Mouse (Mus musculus) heart, postnatal 0 days (tissue): ENCODE data around the gene Lmo7. TPM values are rescaled to one million over a fixed set of nuclear protein-coding genes. Genes with fewer than 3 reads are reported as not detected.

Experiments
- ATAC-seq: fragments of 200-750 bp; cut with Nextera tagmentation; 2 replicates; pipeline ENCODE4 v1.8.0; 2017; ENCODE audit warnings: low read depth, moderate number of reproducible peaks, moderate library complexity; ENCODE audit not compliant: insufficient read depth
- DNase-seq: peaks from one replicate; pipeline ENCODE4 v3.0.0-alpha.2; 2016; ENCODE audit warnings: low spot score
- H3K27ac ChIP-seq: fragments of 300-500 bp; sonication (generic); 2 replicates; pipeline ENCODE4 v1.5.1; 2014; ENCODE audit warnings: low read depth, mild to moderate bottlenecking
- H3K27me3 ChIP-seq: fragments of 300-500 bp; sonication (generic); 2 replicates; pipeline ENCODE4 v1.6.1; 2014; ENCODE audit warnings: low read length, mixed read lengths; ENCODE audit not compliant: control insufficient read depth, insufficient read depth
- H3K36me3 ChIP-seq: fragments of 300-500 bp; sonication (generic); replicated peaks from 2 replicates; pipeline ENCODE4 v1.6.1; 2014; ENCODE audit warnings: low read length, mixed read lengths; ENCODE audit not compliant: control insufficient read depth, insufficient read depth
- H3K4me1 ChIP-seq: fragments of 300-500 bp; sonication (generic); 2 replicates; pipeline ENCODE4 v1.6.1; 2014; ENCODE audit warnings: antibody characterized with exemption; ENCODE audit not compliant: control insufficient read depth, insufficient read depth
- H3K4me2 ChIP-seq: fragments of 300-500 bp; sonication (generic); 2 replicates; pipeline ENCODE4 v1.6.1; 2014; ENCODE audit warnings: low read depth, mild to moderate bottlenecking, low read length, moderate library complexity
- H3K4me3 ChIP-seq: fragments of 300-500 bp; sonication (generic); 2 replicates; pipeline ENCODE4 v1.5.1; 2014; ENCODE audit warnings: low read depth, low read length
- H3K9ac ChIP-seq: fragments of 300-500 bp; sonication (generic); replicated peaks from 2 replicates; pipeline ENCODE4 v1.6.1; 2014; ENCODE audit warnings: low read depth, low read length, mixed read lengths
- H3K9me3 ChIP-seq: fragments of 300-500 bp; sonication (generic); replicated peaks from 2 replicates; pipeline ENCODE4 v1.6.1; 2016; ENCODE audit warnings: low read length; ENCODE audit not compliant: control insufficient read depth
- CTCF ChIP-seq: IDR thresholded peaks from 2 replicates; pipeline ENCODE4 v1.5.1; 2016; ENCODE audit warnings: antibody characterized with exemption, control low read depth, low read depth
- EP300 ChIP-seq: IDR thresholded peaks from 2 replicates; pipeline ENCODE4 v1.6.1; 2016; ENCODE audit warnings: antibody characterized with exemption, low read depth
- WGBS: fragments of 180-500 bp; shearing (Covaris S2); extraction: QIAGEN DNeasy Blood & Tissue Kit; methylation state at CpG from one replicate; pipeline ENCODE4 v1.1.7; 2014; 5-methylcytosine and 5-hydroxymethylcytosine counted together
- polyA plus RNA-seq: library from polyadenylated mRNA; unstranded; fragments of >200 nt; fragmentation: Nextera tagmentation; extraction: Ambion mirVana; gene quantifications from 2 replicates; pipeline ENCODE4 v1.2.1, GENCODE M21; 2015
- total RNA-seq: library from RNA; depleted of rRNA; stranded (reverse); fragments of >200 nt; gene quantifications from 2 replicates; pipeline ENCODE4 v1.2.3, GENCODE M21; 2014; ENCODE audit warnings: low replicate concordance

Gene Lmo7
- total and polyA plus RNA-seq, 2 experiments from 2014 or later = 169 to 308 TPM

- H3K27me3 ChIP-seq = no peaks in the 10 kb centered on the region
- no peak overlapping the region; the same call in 1 of the 2 replicates for H3K27ac ChIP-seq
- no peak overlapping the region for H3K4me2 ChIP-seq
- no peak overlapping the region for H3K4me3 ChIP-seq
- H3K9me3 ChIP-seq = no peaks in the 10 kb centered on the region
- WGBS = 69% methylated on average over 4 of the region's 4 CpGs
- DNase-seq (no peak), ATAC-seq (no peak)
- TF ChIP-seq CTCF = no peak
- peaks cover 12% of the 10 kb centered on the region; the same call in 1 of the 2 replicates for H3K4me1 ChIP-seq
- H3K36me3 ChIP-seq = no peaks in the 10 kb centered on the region
- no peak overlapping the region for H3K9ac ChIP-seq
Measured at GRCm38 (mm10) chr14:101804119-101804518, 74.4 kb downstream of the Lmo7 start.

- Histone ChIP-seq H3K4me1 (peaks cover 12% of the 10 kb centered on the region; the same call in 1 of the 2 replicates), H3K36me3 (no peaks in the 10 kb centered on the region), H3K27me3 (no peaks in the 10 kb centered on the region), H3K9me3 (no peaks in the 10 kb centered on the region), H3K4me2 (no peak overlapping the region), H3K9ac (no peak overlapping the region), H3K27ac (no peak overlapping the region; the same call in 1 of the 2 replicates), H3K4me3 (no peak overlapping the region)
- DNase-seq (no peak), ATAC-seq (no peak)
- WGBS = 64% methylated on average over 4 of the region's 4 CpGs
- TF ChIP-seq EP300 (no peak), CTCF (no peak)
Measured at GRCm38 (mm10) chr14:101804562-101805327, 75.0 kb downstream of the Lmo7 start.

- Histone ChIP-seq H3K27ac (no peak overlapping the region), H3K9ac (no peak overlapping the region), H3K4me3 (no peak overlapping the region), H3K4me2 (no peak overlapping the region), H3K9me3 (no peaks in the 10 kb centered on the region), H3K36me3 (no peaks in the 10 kb centered on the region), H3K4me1 (peaks cover 12% of the 10 kb centered on the region; the same call in 1 of the 2 replicates), H3K27me3 (no peaks in the 10 kb centered on the region)
- TF ChIP-seq CTCF (no peak), EP300 (no peak)
- DNase-seq = no peak
- 60% methylated on average over 7 of the region's 7 CpGs for WGBS
- no peak for ATAC-seq
Measured at GRCm38 (mm10) chr14:101805328-101805697, 75.6 kb downstream of the Lmo7 start.

GRCm38 (mm10) chr14:101806058-101806457 lies 76.3 kb downstream of the Lmo7 start:
- ATAC-seq (no peak), DNase-seq (no peak)
- 65% methylated on average over 5 of the region's 5 CpGs for WGBS
- H3K27ac ChIP-seq = no peak overlapping the region
- peaks cover 12% of the 10 kb centered on the region; the same call in 1 of the 2 replicates for H3K4me1 ChIP-seq
- no peak overlapping the region for H3K9ac ChIP-seq
- no peaks in the 10 kb centered on the region for H3K36me3 ChIP-seq
- H3K4me3 ChIP-seq = no peak overlapping the region
- no peak overlapping the region for H3K4me2 ChIP-seq
- no peaks in the 10 kb centered on the region for H3K27me3 ChIP-seq
- no peaks in the 10 kb centered on the region for H3K9me3 ChIP-seq
- no peak for TF ChIP-seq EP300

- no peak for DNase-seq
- no peak for TF ChIP-seq CTCF
- no peak for TF ChIP-seq EP300
- Histone ChIP-seq H3K9me3 (no peaks in the 10 kb centered on the region), H3K4me2 (no peak overlapping the region), H3K27ac (no peak overlapping the region), H3K4me3 (no peak overlapping the region), H3K4me1 (peaks cover 8% of the 10 kb centered on the region; the same call in 1 of the 2 replicates), H3K27me3 (no peaks in the 10 kb centered on the region), H3K36me3 (no peaks in the 10 kb centered on the region), H3K9ac (no peak overlapping the region)
- 89% methylated on average over 4 of the region's 4 CpGs for WGBS
- ATAC-seq = no peak
Measured at GRCm38 (mm10) chr14:101806607-101807006, 76.8 kb downstream of the Lmo7 start.

- DNase-seq (no peak), ATAC-seq (peak; percentile 44; the same call in 1 of the 2 replicates)
- H3K4me1 ChIP-seq = peaks cover 8% of the 10 kb centered on the region
- TF ChIP-seq CTCF (no peak), EP300 (no peak)
- H3K4me3 ChIP-seq = no peak overlapping the region
- no peaks in the 10 kb centered on the region for H3K9me3 ChIP-seq
- H3K27me3 ChIP-seq = no peaks in the 10 kb centered on the region
- no peaks in the 10 kb centered on the region for H3K36me3 ChIP-seq
- peak overlapping the region; percentile 44 for H3K27ac ChIP-seq
- no peak overlapping the region for H3K4me2 ChIP-seq
- WGBS = 28% methylated on average over 5 of the region's 5 CpGs
- H3K9ac ChIP-seq = no peak overlapping the region
Measured at GRCm38 (mm10) chr14:101816450-101816849, 86.7 kb downstream of the Lmo7 start.
